Mouse (Mus musculus): ENCODE data around the gene Gm266. TPM values are rescaled to one million over a fixed set of nuclear protein-coding genes. Genes with fewer than 3 reads are reported as not detected.

Gene Gm266
- polyA plus RNA-seq (2012; rRNA removed; ENCODE audit: low replicate concordance): 0.40 and 0.56 TPM in 2 replicates

DNA sequence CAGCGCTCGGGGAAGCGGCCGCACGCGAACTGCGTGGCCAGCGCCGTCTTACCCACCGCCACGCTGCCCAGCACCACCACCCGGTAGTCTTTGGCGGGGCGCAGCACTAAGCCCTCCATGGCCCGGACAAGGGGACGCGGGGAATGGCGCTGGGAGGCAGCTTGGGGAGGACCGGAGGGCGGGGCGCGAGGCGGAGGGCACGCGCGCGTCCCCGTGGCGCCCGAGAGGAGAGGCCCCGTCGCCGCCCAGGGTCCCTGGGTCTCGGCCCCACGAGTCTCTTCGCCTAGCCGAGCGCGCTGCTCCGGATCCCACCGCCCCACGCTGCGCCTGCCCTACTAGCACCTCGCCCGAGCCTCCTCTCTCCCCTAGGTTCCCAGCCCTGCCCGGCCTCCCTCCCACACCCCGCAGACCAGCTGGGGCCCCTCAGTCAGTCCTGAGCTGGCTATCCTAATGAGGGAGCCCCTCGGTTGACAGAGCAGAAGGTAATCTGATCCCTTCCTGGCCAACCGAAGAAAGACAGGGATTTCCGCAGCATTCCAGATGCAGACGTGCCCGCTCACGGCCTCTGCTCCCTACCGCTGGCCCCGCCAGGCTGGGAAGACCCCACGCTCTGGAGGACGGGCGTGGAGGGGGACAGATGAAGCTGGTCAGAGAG is at the start of gene Gm266:
Gene Gm266, minus strand, starts transcription at position 172 of the 655 bp plus-strand sequence.

DNA sequence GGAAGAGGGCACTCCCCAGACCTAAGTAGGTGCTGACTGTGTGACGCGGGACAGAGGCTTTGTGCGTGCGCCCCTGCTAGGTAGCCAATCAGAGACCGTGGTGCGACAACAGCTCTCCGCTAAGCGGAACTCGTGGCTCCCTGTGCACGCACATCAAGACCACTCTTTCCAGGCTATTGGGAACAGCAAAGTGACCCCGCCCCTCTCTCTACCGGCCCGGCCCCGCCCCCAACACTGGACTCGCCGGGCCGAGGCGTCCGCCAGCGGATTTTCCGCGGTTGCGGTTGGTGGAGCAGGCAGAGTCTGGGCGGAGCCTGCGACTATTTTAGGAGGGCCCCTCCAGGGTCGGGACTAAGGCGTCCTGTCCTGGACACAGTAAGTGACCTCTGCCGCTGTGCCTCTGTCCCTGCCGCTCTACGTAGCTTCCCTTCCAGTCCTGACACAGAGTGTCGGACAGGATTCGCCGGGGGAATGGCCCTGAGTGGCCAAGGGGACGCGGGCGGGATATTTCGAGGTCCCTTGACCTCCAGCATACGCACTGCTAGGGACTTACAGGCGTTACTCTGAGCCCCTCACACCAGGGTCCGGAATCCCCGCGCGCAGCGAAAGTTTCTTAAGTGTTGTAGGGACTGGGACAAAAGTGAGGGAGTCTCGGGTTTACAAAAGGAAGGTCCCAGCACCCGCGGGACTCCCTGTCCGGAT is 43.2 kb downstream of the Gm266 start, which contains the start of gene Tnfaip2:
Gene Tnfaip2, plus strand, starts transcription at position 161 of the 702 bp plus-strand sequence.

Other genes starting within 250 kb of the Gm266 start
- gene Amn, start 214.7 kb downstream of the Gm266 start, polyA plus RNA-seq (2012; rRNA removed; ENCODE audit: low replicate concordance): 90.2 and 1,263 TPM in 2 replicates
- gene Cdc42bpb, start 108.1 kb downstream of the Gm266 start, polyA plus RNA-seq (2012; rRNA removed; ENCODE audit: low replicate concordance): 253 and 399 TPM in 2 replicates
- gene Lbhd2, start 79.0 kb downstream of the Gm266 start, polyA plus RNA-seq (2012; rRNA removed; ENCODE audit: low replicate concordance): 0.58 TPM in 1 of 2 replicates, not detected in the other
- gene Exoc3l4, start 68.8 kb downstream of the Gm266 start, polyA plus RNA-seq (2012; rRNA removed; ENCODE audit: low replicate concordance): 475 and 938 TPM in 2 replicates
- gene Tnfaip2, start 43.4 kb downstream of the Gm266 start, polyA plus RNA-seq (2012; rRNA removed; ENCODE audit: low replicate concordance): 8.2 and 13.2 TPM in 2 replicates
- 70.5 and 96.8 TPM in 2 replicates for gene Eif5, start 52.2 kb upstream of the Gm266 start, polyA plus RNA-seq (2012; rRNA removed; ENCODE audit: low replicate concordance)
- 14.8 and 19.2 TPM in 2 replicates for gene Mark3, start 88.7 kb upstream of the Gm266 start, polyA plus RNA-seq (2012; rRNA removed; ENCODE audit: low replicate concordance)
- gene Ckb, start 186.5 kb upstream of the Gm266 start, polyA plus RNA-seq (2012; rRNA removed; ENCODE audit: low replicate concordance): 1,829 and 2,014 TPM in 2 replicates
- 27.7 and 54.5 TPM in 2 replicates for gene Trmt61a, start 192.3 kb upstream of the Gm266 start, polyA plus RNA-seq (2012; rRNA removed; ENCODE audit: low replicate concordance)
- 2.9 and 3.7 TPM in 2 replicates for gene Bag5, start 227.4 kb upstream of the Gm266 start, polyA plus RNA-seq (2012; rRNA removed; ENCODE audit: low replicate concordance)
- 29.6 and 101 TPM in 2 replicates for gene Apopt1, start 227.4 kb upstream of the Gm266 start, polyA plus RNA-seq (2012; rRNA removed; ENCODE audit: low replicate concordance)